Mouse (Mus musculus): ENCODE data around the gene Praf2.
"Not testable (repeated sequence)": the region's sequence is repeated elsewhere in the genome, so short reads cannot be mapped to it uniquely, and the experiment has no call there.

- peak; percentile 82; the same call in 1 of the 2 replicates for TF ChIP-seq MYC (IDR thresholded peaks at IDR 0.05; ENCODE audit: low read depth, low read length)
- not testable (repeated sequence) for TF ChIP-seq RCOR1 (IDR thresholded peaks at IDR 0.05; ENCODE audit: low read depth, low read length); CTCF (IDR thresholded peaks at IDR 0.05 in 2 of 3, conservative IDR thresholded peaks at IDR 0.05 in 1 of 3; ENCODE audit: control insufficient read depth in 1 of 3, insufficient read depth in 1 of 3, low read depth in 2 of 3, low read length in 3 of 3, poor library complexity in 1 of 3, severe bottlenecking in 1 of 3); TAL1 (IDR thresholded peaks at IDR 0.05; ENCODE audit: low read length); MAFK (IDR thresholded peaks at IDR 0.05; ENCODE audit: borderline replicate concordance, low read depth, low read length); RAD21 (IDR thresholded peaks at IDR 0.05; ENCODE audit: low read depth, low read length); MAZ (IDR thresholded peaks at IDR 0.05; ENCODE audit: low read depth, low read length)
- TF ChIP-seq ZMIZ1 (IDR thresholded peaks at IDR 0.05; ENCODE audit: low read depth, low read length): peak; percentile 66; the same call in 1 of the 2 replicates
- TF ChIP-seq NRF1 (IDR thresholded peaks at IDR 0.05; ENCODE audit: insufficient read depth, low read depth, low read length, poor library complexity, severe bottlenecking): peak; percentile 96
- TF ChIP-seq POLR2A (IDR thresholded peaks at IDR 0.05; ENCODE audit: control insufficient read depth in 1 of 2, insufficient read depth in 1 of 2, low read depth in 1 of 2, low read length in 2 of 2, poor library complexity in 1 of 2): peak in 1 of 2 experiments; percentile 89; a peak in 2 of 4 replicates
- TF ChIP-seq SIN3A (IDR thresholded peaks at IDR 0.05; ENCODE audit: low read length): peak; percentile 61; the same call in 1 of the 2 replicates
- TF ChIP-seq MAX (IDR thresholded peaks at IDR 0.05; ENCODE audit: low read length): peak; percentile 77; the same call in 1 of the 2 replicates
- TF ChIP-seq NELFE (IDR thresholded peaks at IDR 0.05; ENCODE audit: low read depth, low read length): peak; percentile 88
These were observed 13.9 kb upstream of the Praf2 start, which contains the start of gene Wdr45 for GRCm38 (mm10) chrX:7714135-7714899.
